Mouse (Mus musculus) limb, embryonic 13.5 days (tissue): ENCODE measurements at regions not wholly inside any gene's neighbourhood (a gene's known extent, or its start where the extent isn't known, plus 50 kb on each side); places are given as distances from the start of the nearest gene placed in this dataset.
A peak's percentile ranks its signal among the peaks of the same experiment; 100 is the strongest.

ENCODE experiments used
- ATAC-seq: fragments of 200-750 bp; cut with Nextera tagmentation; 2 replicates; pipeline ENCODE4 v1.8.0; 2017; ENCODE audit warnings: low read depth, moderate number of reproducible peaks, moderate TSS enrichment; ENCODE audit not compliant: low FRiP score
- H3K27ac ChIP-seq: fragments of 300-500 bp; sonication (generic); 2 replicates; pipeline ENCODE4 v1.5.1; 2015; ENCODE audit warnings: inconsistent platforms, mild to moderate bottlenecking, moderate library complexity
- H3K27me3 ChIP-seq: fragments of 300-500 bp; sonication (generic); 2 replicates; pipeline ENCODE4 v1.6.1; 2015; ENCODE audit warnings: mild to moderate bottlenecking, inconsistent platforms
- H3K36me3 ChIP-seq: fragments of 300-500 bp; sonication (generic); 2 replicates; pipeline ENCODE4 v1.6.1; 2015; ENCODE audit warnings: inconsistent platforms, mild to moderate bottlenecking, moderate library complexity
- H3K4me1 ChIP-seq: fragments of 300-500 bp; sonication (generic); 2 replicates; pipeline ENCODE4 v1.6.1; 2015; ENCODE audit warnings: inconsistent platforms
- H3K4me2 ChIP-seq: fragments of 300-500 bp; sonication (generic); replicated peaks from 2 replicates; pipeline ENCODE4 v1.6.1; 2015; ENCODE audit warnings: inconsistent platforms, mild to moderate bottlenecking, moderate library complexity
- H3K4me3 ChIP-seq: fragments of 300-500 bp; sonication (generic); 2 replicates; pipeline ENCODE4 v1.5.1; 2015; ENCODE audit warnings: moderate library complexity, mild to moderate bottlenecking, inconsistent platforms
- H3K9ac ChIP-seq: fragments of 300-500 bp; sonication (generic); 2 replicates; pipeline ENCODE4 v1.6.1; 2015; ENCODE audit warnings: mild to moderate bottlenecking, inconsistent platforms
- H3K9me3 ChIP-seq: fragments of 300-500 bp; sonication (generic); 2 replicates; pipeline ENCODE4 v1.6.1; 2016; ENCODE audit warnings: inconsistent platforms
- WGBS: fragments of 180-500 bp; shearing (Covaris S2); methylation state at CpG from one replicate; pipeline ENCODE4 v1.1.7; 2015; 5-methylcytosine and 5-hydroxymethylcytosine counted together

GRCm38 (mm10) chr3:139844443-139844842, 638.9 kb downstream of the Stpg2 start:
- no peaks in the 10 kb centered on the region for H3K27me3 ChIP-seq
- H3K9ac ChIP-seq = no peak overlapping the region
- no peak overlapping the region for H3K4me2 ChIP-seq
- no peak overlapping the region for H3K4me3 ChIP-seq
- 75% methylated on average over 3 of the region's 3 CpGs for WGBS
- H3K9me3 ChIP-seq = no peaks in the 10 kb centered on the region; the same call in 1 of the 2 replicates
- no peak overlapping the region for H3K27ac ChIP-seq
- no peaks in the 10 kb centered on the region for H3K36me3 ChIP-seq
- no peak for ATAC-seq
- no peaks in the 10 kb centered on the region for H3K4me1 ChIP-seq

GRCm38 (mm10) chr3:139847826-139848225, 642.3 kb downstream of the Stpg2 start:
- no peak overlapping the region for H3K4me3 ChIP-seq
- H3K27ac ChIP-seq = no peak overlapping the region
- no peaks in the 10 kb centered on the region for H3K4me1 ChIP-seq
- no peak overlapping the region for H3K4me2 ChIP-seq
- 74% methylated on average over 5 of the region's 5 CpGs for WGBS
- no peaks in the 10 kb centered on the region for H3K36me3 ChIP-seq
- H3K9me3 ChIP-seq = no peaks in the 10 kb centered on the region; the same call in 1 of the 2 replicates
- H3K9ac ChIP-seq = no peak overlapping the region
- no peaks in the 10 kb centered on the region for H3K27me3 ChIP-seq
- ATAC-seq = no peak

GRCm38 (mm10) chr3:139859966-139860635, 654.6 kb downstream of the Stpg2 start:
- peak overlapping the region; percentile 14 for H3K4me3 ChIP-seq
- peak overlapping the region; percentile 54 for H3K4me2 ChIP-seq
- no peaks in the 10 kb centered on the region for H3K27me3 ChIP-seq
- H3K9me3 ChIP-seq = no peaks in the 10 kb centered on the region
- H3K36me3 ChIP-seq = no peaks in the 10 kb centered on the region
- peaks cover 27% of the 10 kb centered on the region for H3K4me1 ChIP-seq
- 11% methylated on average over 16 of the region's 16 CpGs for WGBS
- peak overlapping the region; percentile 90 for H3K27ac ChIP-seq
- peak; percentile 92 for ATAC-seq
- H3K9ac ChIP-seq = 0 out of 2 replicates have a peak overlapping the region, but pooled peaks have one; percentile 35

- Histone ChIP-seq H3K4me2 (peak overlapping the region; percentile 54), H3K9ac (peak overlapping the region; percentile 35; the same call in 1 of the 2 replicates), H3K27me3 (no peaks in the 10 kb centered on the region), H3K4me1 (peaks cover 27% of the 10 kb centered on the region), H3K36me3 (no peaks in the 10 kb centered on the region), H3K27ac (peak overlapping the region; percentile 90), H3K9me3 (no peaks in the 10 kb centered on the region), H3K4me3 (peak overlapping the region; percentile 14)
- peak; percentile 69 for ATAC-seq
- WGBS = 9% methylated on average over 9 of the region's 9 CpGs
These were observed 655.4 kb downstream of the Stpg2 start for GRCm38 (mm10) chr3:139860831-139861371.

GRCm38 (mm10) chr3:139866329-139866728, 660.8 kb downstream of the Stpg2 start:
- no peak overlapping the region for H3K27ac ChIP-seq
- no peaks in the 10 kb centered on the region for H3K9me3 ChIP-seq
- H3K9ac ChIP-seq = no peak overlapping the region
- H3K4me2 ChIP-seq = no peak overlapping the region
- no peak overlapping the region for H3K4me3 ChIP-seq
- H3K36me3 ChIP-seq = no peaks in the 10 kb centered on the region
- peaks cover 13% of the 10 kb centered on the region for H3K4me1 ChIP-seq
- no peaks in the 10 kb centered on the region for H3K27me3 ChIP-seq
- ATAC-seq = no peak

GRCm38 (mm10) chr3:139867030-139867429, 661.5 kb downstream of the Stpg2 start:
- Histone ChIP-seq H3K36me3 (no peaks in the 10 kb centered on the region), H3K4me3 (no peak overlapping the region), H3K27ac (no peak overlapping the region), H3K4me1 (peaks cover 6% of the 10 kb centered on the region; the same call in 1 of the 2 replicates), H3K9ac (no peak overlapping the region), H3K27me3 (no peaks in the 10 kb centered on the region), H3K4me2 (no peak overlapping the region), H3K9me3 (no peaks in the 10 kb centered on the region)
- 77% methylated on average over 4 of the region's 4 CpGs for WGBS
- no peak for ATAC-seq

GRCm38 (mm10) chr3:139867499-139867898, 662.0 kb downstream of the Stpg2 start:
- Histone ChIP-seq H3K27ac (no peak overlapping the region), H3K36me3 (no peaks in the 10 kb centered on the region), H3K4me1 (0 out of 2 replicates have a peak, but pooled peaks cover 5% of the 10 kb centered on the region), H3K4me2 (no peak overlapping the region), H3K9ac (no peak overlapping the region), H3K9me3 (no peaks in the 10 kb centered on the region), H3K27me3 (no peaks in the 10 kb centered on the region), H3K4me3 (no peak overlapping the region)
- 70% methylated on average over 3 of the region's 3 CpGs for WGBS
- ATAC-seq = no peak

- Histone ChIP-seq H3K9me3 (no peaks in the 10 kb centered on the region), H3K4me1 (0 out of 2 replicates have a peak, but pooled peaks cover 5% of the 10 kb centered on the region), H3K27me3 (no peaks in the 10 kb centered on the region), H3K36me3 (no peaks in the 10 kb centered on the region), H3K4me3 (no peak overlapping the region), H3K27ac (no peak overlapping the region), H3K9ac (no peak overlapping the region), H3K4me2 (no peak overlapping the region)
- 88% methylated on average over 3 of the region's 3 CpGs for WGBS
- no peak for ATAC-seq
These were observed 664.3 kb downstream of the Stpg2 start for GRCm38 (mm10) chr3:139869779-139870178.

GRCm38 (mm10) chr3:139885942-139886860, 680.7 kb downstream of the Stpg2 start:
- no peaks in the 10 kb centered on the region for H3K27me3 ChIP-seq
- H3K4me1 ChIP-seq = no peaks in the 10 kb centered on the region; the same call in 1 of the 2 replicates
- no peak overlapping the region for H3K9ac ChIP-seq
- H3K27ac ChIP-seq = no peak overlapping the region
- H3K4me2 ChIP-seq = no peak overlapping the region
- WGBS = 72% methylated on average over 14 of the region's 14 CpGs
- ATAC-seq = no peak
- H3K4me3 ChIP-seq = no peak overlapping the region
- H3K9me3 ChIP-seq = no peaks in the 10 kb centered on the region
- H3K36me3 ChIP-seq = no peaks in the 10 kb centered on the region

- WGBS = 88% methylated on average over 5 of the region's 5 CpGs
- no peak overlapping the region for H3K27ac ChIP-seq
- no peaks in the 10 kb centered on the region for H3K27me3 ChIP-seq
- H3K36me3 ChIP-seq = no peaks in the 10 kb centered on the region
- no peaks in the 10 kb centered on the region for H3K9me3 ChIP-seq
- no peak overlapping the region for H3K9ac ChIP-seq
- H3K4me1 ChIP-seq = no peaks in the 10 kb centered on the region; the same call in 1 of the 2 replicates
- ATAC-seq = no peak
- H3K4me2 ChIP-seq = no peak overlapping the region
- H3K4me3 ChIP-seq = no peak overlapping the region
These were observed 681.8 kb downstream of the Stpg2 start for GRCm38 (mm10) chr3:139887265-139887664.

GRCm38 (mm10) chr3:139888537-139888936, 683.0 kb downstream of the Stpg2 start:
- Histone ChIP-seq H3K27ac (no peak overlapping the region), H3K27me3 (no peaks in the 10 kb centered on the region), H3K36me3 (no peaks in the 10 kb centered on the region), H3K4me1 (no peaks in the 10 kb centered on the region; the same call in 1 of the 2 replicates), H3K9ac (no peak overlapping the region), H3K4me2 (no peak overlapping the region), H3K4me3 (no peak overlapping the region), H3K9me3 (no peaks in the 10 kb centered on the region)
- 76% methylated on average over 1 of the region's 1 CpGs for WGBS
- no peak for ATAC-seq

- Histone ChIP-seq H3K4me1 (no peaks in the 10 kb centered on the region), H3K9me3 (no peaks in the 10 kb centered on the region), H3K36me3 (no peaks in the 10 kb centered on the region), H3K27me3 (no peaks in the 10 kb centered on the region), H3K4me3 (no peak overlapping the region), H3K27ac (no peak overlapping the region), H3K9ac (no peak overlapping the region), H3K4me2 (no peak overlapping the region)
- 72% methylated on average over 2 of the region's 2 CpGs for WGBS
- no peak for ATAC-seq
These were observed 684.7 kb downstream of the Stpg2 start for GRCm38 (mm10) chr3:139890186-139890585.
